Mouse (Mus musculus) 3T3-L1 (cell line): ENCODE results near the gene Gm4559.
"Not testable (repeated sequence)": the region's sequence is repeated elsewhere in the genome, so short reads cannot be mapped to it uniquely, and the experiment has no call there.

Experiments used
- DNase-seq: peaks from one replicate; pipeline ENCODE4 v3.0.0-alpha.2; 2015; ENCODE audit warnings: low read depth, low spot score

Gene Gm4559

DNA sequence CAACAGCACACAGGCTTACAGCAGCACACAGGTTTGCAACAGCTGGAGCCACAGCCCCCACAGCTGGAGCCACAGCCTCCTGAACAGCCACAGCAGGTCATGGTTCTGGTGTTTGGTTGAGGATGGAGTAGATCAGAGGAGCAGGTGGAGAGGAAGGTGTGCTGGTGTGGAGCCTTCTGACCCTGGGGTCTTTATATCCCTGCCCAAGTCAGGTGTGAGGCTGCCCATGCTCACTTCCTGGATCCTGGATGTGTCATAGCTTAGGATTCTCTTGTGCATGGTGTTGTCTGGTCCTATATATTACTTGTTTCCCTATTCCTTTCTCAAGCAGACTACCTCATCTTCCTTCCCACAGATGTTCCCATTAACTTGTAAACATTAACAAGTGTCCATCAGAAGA is at the start of gene Gm4559:
Gene Gm4559 (minus strand): TSS at position 101 of the 400 bp plus-strand sequence.
- DNase-seq: not testable (repeated sequence)

DNA sequence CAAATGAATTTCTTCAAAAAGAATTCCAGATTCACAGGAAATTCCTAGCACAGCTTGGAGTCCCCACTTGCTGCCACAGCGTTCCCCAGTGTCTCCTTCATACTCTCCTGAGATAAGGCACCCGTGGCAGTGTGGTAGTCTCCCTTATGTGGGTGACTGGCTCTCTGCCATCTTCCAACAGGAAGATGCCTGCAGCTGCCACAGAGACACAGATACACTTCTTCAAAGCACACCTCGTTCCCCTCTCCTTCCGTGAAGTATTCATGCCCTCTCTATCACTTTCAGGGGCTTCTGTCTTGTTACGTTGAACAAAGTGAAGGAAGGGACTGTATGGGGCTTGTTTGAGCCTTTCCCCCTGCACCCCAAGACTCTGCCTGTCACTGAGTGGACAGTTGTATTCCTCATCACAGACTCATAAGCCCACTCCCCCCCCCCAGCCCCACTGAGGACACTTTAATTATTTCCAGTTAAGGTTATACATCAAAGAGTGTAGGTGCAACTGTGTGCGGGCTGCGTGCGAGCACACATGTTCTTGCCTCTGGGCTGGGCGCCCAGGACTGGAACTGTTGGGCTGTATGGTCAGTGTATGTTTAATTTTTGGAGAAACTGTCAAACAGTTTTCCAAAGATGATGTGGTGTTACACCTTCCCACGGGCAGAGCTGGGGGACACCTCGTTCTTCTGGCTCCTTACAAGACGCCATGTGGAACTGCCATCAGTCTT is 49.4 kb upstream of the Gm4559 start:
- no peak for DNase-seq

DNA sequence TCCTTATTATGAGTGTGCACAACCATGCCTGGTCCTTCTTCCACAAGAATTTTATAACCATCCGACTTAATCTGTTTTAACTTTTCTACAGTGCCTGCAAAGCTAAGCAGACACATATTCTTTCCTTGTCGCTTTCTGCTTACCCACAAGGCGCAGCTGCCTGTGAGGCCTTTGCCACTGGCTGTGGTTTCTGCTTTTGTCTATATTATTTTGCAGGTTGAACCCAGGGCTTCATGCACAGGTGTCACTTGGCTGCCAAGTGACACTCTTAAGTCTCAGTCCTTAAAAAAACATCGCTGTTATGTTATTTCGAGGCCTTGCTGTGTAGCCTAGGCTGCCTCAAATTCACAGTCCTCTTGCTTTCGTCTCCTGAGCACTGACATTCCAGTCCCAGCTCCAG is 48.5 kb upstream of the Gm4559 start:
- no peak for DNase-seq

DNA sequence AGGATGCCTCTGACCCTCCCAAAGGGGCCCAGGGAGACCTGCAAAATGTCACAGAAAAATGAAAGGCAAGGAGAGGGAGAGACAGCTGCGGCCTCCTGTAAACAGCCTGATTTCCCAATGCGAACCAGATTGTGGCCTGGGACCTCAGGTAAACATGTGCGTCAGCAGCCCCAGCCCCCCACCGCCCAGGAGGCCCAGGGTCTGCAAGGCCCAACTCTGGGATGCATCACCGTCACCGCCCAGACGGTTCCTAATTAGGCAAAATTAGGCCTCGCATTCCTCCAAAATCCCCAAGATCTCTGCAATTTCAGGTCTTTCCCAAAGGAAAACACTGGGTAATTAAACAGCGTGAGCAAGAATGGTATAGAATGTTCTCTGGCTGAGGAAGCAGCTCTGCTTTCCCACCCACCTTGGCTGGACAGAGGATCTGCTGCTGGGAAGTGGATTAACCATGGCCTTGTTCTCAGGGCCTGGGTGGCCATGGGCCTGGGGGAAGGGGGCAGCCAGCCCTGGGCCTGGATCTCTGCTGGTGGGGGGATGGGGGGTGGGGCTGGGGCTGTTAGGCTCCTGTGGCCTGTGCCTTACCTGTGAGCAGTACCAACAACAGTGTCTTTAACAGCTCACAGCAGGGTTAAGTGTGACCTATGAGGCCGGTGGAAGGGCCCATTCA is 47.6 kb upstream of the Gm4559 start:
- not testable (repeated sequence) for DNase-seq

DNA sequence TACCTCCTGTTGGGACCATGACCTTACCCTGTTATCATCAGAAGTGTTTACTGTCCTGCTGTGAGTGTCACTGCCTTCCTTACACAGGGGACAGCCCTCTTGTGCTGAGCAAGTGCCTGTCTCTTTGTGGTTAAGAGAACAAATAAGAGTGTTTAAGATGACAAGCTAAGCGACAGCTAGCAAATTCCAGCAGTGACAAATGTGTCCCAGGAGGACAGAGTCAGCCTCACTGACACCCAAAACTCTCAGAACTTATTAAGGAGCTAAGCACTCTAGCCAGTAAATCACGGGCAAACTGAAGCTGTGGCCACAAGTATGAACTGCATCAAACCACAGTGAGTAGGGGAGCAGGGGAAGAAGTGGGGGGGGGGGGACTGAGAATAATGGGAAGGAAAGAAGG is 46.7 kb upstream of the Gm4559 start:
- peak; percentile 3 for DNase-seq

DNA sequence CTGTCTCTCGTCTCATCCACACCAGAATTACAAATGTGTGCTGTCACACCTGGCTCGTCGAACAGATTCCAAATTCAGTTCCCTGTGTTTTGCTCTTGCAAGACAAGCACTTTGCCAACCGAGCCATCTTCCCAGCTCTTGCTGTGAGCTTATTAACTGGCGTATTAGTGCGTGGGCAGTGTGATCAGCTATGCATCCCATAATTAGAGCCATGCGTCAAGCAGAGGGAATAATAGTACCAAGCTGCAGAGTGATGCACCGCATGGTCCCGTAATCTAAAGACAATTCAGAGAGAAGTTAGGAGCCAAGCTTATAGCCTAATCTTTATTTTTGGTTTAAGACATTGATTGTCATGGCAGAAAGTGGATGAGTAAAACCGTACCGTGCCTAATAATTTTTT is 45.0 kb upstream of the Gm4559 start:
- DNase-seq: no peak

DNA sequence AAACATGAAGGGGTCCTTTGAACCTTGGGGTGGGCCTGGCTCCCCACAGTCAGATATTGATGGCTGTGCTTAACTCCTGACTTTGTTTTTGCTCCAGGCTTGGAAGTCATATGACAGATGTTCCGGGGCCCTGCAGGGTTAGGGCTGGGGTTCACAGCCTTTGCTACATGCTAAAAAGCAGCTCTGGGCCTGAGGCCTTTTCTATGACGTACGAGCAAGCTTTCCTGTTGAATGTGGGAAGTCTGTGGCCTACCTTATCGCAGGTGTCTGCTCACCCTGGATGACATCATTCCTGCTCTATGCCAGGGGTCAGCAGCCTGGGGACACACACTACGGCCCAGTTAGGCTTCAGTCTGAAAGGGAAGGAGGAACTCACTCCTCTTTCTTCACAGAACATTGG is 43.1 kb upstream of the Gm4559 start:
- no peak for DNase-seq

DNA sequence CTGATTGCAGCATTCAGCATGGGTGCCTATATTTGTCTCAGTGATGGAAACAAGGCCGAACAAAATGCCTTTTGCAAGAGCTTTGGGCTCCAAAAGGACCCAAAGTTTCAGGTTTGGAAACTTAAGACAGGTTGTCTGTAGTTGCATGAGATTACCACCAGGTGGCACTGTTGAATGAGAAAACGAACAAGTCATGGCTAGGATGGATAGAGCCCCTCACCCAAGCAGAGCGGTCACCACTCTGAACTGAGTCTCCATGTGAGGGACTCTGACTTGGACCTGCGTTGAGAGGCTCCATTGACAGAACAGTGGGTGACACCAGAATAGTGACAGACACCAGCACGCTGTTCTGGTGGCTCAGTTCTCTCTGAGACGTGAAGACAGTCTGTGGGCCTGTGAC is 42.4 kb upstream of the Gm4559 start:
- DNase-seq: peak; percentile 47

DNA sequence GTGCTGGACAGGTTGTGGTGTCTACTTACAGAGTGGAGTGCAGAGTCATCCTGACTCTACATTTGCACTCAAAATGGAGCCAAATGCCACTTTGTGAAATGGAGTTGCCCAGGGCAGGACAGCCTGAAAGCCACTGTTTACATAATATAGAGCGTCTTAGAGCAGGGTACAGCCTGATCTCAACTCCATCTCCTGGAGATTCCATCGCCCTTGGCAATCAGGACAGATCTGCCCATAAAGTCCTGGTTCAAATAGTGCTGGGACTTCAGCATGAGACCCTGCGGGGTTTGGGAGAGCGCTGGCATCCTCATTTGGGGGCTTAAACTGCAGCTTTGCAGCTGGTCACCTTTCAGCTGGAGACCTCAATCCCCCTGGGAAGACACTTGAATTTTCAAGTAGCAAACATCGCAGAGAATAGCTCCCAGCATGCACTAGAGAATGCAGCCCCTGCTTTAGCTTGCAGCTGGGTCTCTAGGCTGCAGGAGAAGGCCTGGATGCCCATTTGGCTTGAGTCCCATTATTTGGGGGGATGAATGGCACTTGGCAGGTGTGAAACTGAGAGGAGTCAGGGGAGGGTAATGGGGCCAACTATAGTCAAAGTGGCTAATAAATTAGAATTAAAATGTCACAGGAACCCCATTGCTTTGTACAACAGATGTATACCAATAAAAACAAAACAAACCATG is 40.6 kb upstream of the Gm4559 start:
- DNase-seq: no peak

DNA sequence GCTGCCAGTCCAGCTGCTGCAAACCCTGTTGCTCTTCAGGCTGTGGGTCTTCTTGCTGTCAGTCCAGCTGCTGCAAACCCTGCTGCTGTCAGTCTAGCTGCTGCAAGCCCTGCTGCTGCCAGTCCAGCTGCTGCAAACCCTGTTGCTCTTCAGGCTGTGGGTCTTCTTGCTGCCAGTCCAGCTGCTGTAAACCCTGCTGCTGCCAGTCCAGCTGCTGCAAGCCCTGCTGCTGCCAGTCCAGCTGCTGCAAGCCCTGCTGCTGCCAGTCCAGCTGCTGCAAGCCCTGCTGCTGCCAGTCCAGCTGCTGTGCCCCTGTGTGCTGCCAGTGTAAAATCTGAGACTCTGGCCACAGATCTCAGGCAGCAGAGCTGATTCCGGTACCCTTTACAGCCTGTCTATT is 29.8 kb upstream of the Gm4559 start:
- not testable (repeated sequence) for DNase-seq

DNA sequence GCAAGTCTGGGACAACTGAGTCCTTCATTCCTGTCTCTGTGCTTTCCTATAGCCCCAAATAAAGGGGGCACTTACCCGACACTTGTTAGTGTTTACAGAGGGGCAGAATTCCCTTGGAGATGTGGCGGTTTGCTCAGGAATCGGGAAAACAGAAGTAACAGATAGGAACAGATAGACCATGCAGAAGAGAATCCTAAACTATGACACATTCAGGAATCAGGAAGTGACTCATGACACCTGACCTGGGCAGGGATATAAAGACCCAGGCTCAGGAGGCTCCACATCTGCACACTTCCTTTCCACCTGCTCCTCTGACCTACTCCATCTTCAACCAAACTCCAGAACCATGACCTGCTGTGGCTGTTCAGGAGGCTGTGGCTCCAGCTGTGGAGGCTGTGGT is 29.1 kb upstream of the Gm4559 start, which contains the start of gene Krtap5-4:
Gene Krtap5-4 (plus strand): TSS at position 301 of the 400 bp plus-strand sequence.
- DNase-seq: peak; percentile 33

DNA sequence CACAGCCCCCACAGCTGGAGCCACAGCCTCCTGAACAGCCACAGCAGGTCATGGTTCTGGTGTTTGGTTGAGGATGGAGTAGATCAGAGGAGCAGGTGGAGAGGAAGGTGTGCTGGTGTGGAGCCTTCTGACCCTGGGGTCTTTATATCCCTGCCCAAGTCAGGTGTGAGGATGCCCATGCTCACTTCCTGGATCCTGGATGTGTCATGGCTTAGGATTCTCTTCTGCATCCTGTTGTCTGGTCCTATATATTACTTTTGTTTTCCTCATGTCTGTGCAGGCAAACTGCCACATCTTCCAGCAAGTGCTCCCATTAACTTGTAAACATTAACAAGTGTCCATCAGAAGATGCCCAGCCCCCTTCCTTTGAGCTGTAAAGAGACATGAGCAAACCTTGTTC is 22.9 kb upstream of the Gm4559 start, which contains the start of gene Krtap5-1:
Gene Krtap5-1 (minus strand): TSS at position 101 of the 400 bp plus-strand sequence.
- DNase-seq: not testable (repeated sequence)

DNA sequence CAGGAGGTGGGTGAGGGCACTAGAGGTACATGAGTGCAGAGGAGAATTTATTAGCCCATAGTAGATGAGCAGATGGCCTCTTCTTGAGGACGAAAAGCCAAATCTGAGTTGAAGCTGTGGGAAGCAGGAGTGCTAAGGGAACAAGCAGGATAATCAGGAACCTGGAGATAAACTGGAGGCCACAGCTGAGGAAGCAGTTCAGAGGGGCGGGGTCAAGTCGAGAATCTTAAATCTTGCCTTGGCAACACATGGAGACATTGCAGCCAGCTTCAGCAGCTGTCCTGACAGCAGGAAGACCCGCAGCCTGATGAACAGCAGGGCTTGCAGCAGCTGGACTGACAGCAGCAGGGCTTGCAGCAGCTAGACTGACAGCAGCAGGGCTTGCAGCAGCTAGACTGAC is 21.9 kb upstream of the Gm4559 start:
- DNase-seq: not testable (repeated sequence)

DNA sequence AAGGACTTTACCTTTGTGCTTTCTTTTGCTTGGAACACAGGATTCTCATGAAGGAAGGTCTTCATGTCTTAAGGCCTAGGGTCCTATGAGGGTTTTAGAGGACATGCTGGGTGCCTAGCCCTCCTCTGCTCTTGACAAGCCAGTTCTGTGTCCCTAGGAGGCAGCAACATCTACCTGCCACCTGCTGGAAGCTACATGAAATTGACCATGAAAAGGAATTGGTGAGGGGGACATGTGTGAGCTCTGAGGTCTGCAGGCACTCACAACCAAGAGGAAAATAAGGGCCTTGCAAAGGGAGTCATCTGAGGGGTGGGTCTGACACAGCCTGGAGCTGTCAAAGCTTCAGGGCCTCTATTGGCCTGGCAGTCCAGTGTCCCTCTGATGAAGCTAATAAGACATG is 21.3 kb upstream of the Gm4559 start:
- no peak for DNase-seq

DNA sequence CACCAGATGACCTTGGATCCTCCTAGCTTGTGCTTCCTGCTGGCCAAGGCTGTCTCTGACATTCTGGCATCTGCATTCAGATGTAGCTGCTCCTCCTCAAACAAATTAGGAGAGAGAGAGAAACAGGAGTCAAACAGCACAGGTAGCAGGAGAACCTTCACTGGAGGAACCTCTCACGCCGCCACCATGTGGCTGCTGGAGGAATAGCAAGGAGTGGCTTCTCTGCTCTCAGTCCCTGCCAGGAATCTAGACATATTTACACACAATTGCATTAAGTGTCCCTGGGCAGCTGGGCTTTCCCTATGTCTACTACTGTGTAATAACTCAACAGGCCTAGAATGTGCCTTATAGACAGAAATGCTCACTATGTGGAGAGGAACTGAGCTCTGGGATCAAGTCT is 19.7 kb upstream of the Gm4559 start:
- peak; percentile 49 for DNase-seq

DNA sequence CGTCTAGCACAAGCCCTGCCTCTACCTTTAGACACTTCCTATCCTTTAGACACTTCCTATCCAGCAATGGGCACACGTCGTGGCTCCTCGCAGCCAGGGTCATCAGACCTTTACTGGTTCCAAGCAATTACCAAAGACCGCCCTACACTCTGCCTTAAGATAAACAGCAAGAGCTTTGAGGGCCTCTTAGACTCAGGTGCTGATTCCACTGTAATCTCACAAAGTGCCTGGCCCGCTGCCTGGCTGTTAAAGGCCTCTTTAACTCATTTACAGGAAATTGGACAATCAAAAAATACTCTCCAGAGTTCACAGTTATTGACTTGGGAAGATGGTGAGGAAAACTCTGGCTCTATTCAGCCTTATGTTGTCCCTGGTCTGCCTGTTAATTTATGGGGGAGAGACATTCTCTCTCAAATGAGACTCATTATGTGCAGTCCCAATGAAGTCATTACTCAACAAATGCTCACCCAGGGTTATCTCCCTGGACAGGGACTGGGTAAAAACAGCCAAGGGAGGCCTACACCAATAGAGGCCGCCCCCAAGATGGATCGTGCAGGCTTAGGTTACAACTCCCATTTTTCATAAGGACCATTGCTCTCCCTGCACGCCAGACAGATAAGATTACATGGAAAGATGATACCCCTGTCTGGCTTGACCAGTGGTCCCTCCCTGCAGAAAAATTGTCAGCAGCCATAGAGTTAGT is 11.9 kb upstream of the Gm4559 start:
- DNase-seq: not testable (repeated sequence)

DNA sequence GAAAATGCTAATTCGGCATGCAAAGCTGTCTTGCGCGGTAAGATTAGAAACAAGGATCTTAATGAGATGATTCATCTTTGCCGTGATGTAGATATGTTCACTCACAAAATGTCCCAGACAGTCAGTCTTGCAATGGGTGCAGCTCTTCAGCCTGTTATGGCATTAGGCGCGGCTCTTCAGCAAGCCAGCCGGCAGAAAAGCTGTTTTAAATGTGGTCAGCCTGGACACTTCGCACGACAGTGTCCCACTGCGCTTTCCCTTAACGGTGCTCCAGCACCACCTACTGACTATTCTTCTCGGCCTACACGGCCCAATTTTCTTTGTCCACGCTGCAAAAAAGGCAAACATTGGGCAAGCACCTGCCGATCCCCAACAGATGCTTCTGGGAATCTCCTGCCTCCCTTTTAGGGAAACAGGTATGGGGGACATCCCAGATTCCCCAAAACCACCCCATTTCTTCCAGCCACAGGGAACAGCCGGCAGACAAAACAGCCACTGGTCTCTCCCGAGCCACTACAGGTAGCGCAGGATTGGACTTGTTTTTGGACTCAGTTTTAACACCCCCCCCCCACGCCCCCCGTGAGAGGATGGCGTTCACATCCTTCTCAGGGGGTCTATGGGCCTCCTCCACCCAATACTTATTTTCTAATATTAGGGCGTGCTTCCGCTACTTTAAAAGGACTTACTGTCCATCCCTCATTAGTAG is 11.1 kb upstream of the Gm4559 start:
- DNase-seq: peak; percentile 13

DNA sequence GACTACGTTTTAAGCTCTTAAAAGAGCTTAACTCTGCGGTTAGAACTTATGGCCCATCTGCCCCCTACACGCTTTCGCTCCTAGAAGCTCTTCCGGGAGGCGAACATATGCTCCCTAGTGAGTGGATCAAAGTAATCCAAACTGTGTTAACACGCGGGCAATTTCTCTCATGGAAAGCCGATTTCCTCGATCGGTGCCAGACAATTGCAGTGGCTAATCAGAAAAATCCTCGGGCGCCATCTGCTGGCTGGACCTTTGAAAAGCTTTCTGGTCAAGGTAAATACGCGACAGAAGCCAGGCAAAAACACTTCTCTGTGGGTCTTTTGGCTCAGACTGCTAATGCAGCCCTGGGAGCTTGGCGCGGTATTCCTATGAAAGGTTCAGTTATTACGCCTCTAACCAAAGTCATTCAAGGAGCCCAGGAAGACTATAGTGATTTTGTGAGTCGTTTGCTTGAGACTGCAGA is 10.5 kb upstream of the Gm4559 start:
- DNase-seq: peak; percentile 92

DNA sequence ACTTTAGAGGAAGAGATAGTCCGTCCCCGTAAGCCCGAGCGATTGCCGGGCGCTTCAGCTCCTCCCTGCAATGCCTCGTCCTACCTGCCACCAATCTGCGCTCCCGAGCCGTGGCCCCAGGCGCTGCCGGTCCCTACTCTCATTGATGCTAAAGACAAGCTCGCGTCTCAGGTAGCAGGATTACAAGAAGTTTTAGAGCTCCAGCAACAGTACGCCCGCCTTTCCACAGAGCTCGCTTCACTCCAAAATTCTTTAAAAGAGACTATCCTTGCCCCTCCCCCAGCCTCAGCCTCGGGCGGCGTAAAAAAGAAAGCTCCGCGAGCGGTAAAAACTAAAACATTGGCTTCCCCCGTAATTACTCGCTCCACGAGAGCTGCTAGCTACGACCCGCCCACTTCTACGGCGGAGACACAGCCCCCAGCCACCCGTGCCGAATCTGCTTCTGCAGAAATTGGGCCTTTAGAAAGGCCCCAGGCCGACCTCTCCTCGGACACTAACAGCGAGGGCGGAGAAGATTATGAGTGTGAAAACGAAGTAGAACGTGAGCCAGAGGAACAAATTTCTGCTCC is 9.9 kb upstream of the Gm4559 start:
- peak; percentile 42 for DNase-seq

DNA sequence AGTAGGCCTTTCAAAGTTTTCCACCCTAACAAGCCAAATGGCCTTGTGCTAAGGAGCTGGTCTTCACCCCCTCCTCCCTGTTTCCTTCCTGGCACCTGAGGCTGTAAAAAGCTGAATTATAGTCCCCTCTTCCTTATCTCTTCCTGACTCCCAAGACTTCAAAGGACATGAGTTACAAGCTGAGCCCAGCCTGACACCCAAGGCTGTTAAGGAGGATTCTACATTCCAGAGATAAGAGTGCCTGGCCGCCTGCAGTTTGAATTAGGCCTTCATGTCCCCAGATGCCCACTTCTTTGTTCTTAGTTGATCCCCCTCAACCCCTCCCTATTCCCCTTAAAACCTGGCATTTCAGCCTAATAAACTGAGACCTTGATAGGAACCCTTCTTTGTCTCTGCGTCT is 8.7 kb upstream of the Gm4559 start:
- not testable (repeated sequence) for DNase-seq

DNA sequence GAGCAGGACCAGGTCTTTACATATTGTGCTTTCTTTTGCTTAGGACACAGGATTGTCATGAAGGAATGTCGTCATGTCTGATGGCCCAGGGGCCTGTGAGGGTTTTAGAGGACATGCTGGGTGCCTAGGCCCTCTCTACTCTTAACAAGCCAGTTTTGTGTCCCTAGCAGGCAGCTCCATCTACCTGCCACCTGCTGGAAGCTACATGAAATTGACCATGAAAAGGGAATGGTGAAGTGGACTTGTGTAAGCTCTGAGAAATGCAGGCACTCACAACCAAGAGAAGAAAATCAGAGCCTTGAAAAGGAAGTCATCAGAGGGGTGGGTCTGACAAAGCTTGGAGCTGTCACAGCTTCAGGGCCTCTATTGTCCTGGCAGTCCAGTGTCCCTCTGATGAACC is 5.1 kb upstream of the Gm4559 start:
- DNase-seq: peak; percentile 7
